Mouse (Mus musculus) adrenal gland, postnatal 25 days (tissue): ENCODE results near the gene Cdh23. TPM values are rescaled to one million over a fixed set of nuclear protein-coding genes. Genes with fewer than 3 reads are reported as not detected.

Experiments
- DNase-seq: peaks from one replicate; pipeline ENCODE4 v3.0.0; 2021; ENCODE audit warnings: mixed read lengths
- total RNA-seq: library from RNA; stranded (reverse); gene quantifications from 2 replicates; pipeline ENCODE4 v1.2.3, GENCODE M21; 2021

The Cdh23 gene
- total RNA-seq, 1 experiment from 2014 or later = 2.8 TPM

- no peak for DNase-seq
Measured at GRCm38 (mm10) chr10:60362310-60362628, 334.0 kb downstream of the Cdh23 start.

GRCm38 (mm10) chr10:60361615-60362309, 334.5 kb downstream of the Cdh23 start:
- no peak for DNase-seq

- DNase-seq = no peak
Measured at GRCm38 (mm10) chr10:60358776-60359175, 337.5 kb downstream of the Cdh23 start.

- no peak for DNase-seq
Measured at GRCm38 (mm10) chr10:60357901-60358300, 338.4 kb downstream of the Cdh23 start.

GRCm38 (mm10) chr10:60357441-60357840, 338.8 kb downstream of the Cdh23 start:
- peak; percentile 41 for DNase-seq

- DNase-seq = peak; percentile 30
Measured at GRCm38 (mm10) chr10:60354881-60355677, 341.2 kb downstream of the Cdh23 start.

- no peak for DNase-seq
Measured at GRCm38 (mm10) chr10:60354003-60354325, 342.3 kb downstream of the Cdh23 start.

- DNase-seq = no peak
Measured at GRCm38 (mm10) chr10:60353241-60354002, 342.9 kb downstream of the Cdh23 start.

GRCm38 (mm10) chr10:60351761-60352455, 344.4 kb downstream of the Cdh23 start:
- no peak for DNase-seq

GRCm38 (mm10) chr10:60351248-60351647, 345.0 kb downstream of the Cdh23 start:
- DNase-seq = no peak

GRCm38 (mm10) chr10:60350805-60351167, 345.5 kb downstream of the Cdh23 start:
- peak; percentile 96 for DNase-seq

- no peak for DNase-seq
Measured at GRCm38 (mm10) chr10:60350077-60350804, 346.0 kb downstream of the Cdh23 start.

- DNase-seq = no peak
Measured at GRCm38 (mm10) chr10:60349644-60350043, 346.6 kb downstream of the Cdh23 start.

- DNase-seq = no peak
Measured at GRCm38 (mm10) chr10:60349056-60349455, 347.2 kb downstream of the Cdh23 start.

GRCm38 (mm10) chr10:60347768-60348610, 348.3 kb downstream of the Cdh23 start:
- DNase-seq = no peak

- DNase-seq = peak; percentile 75
Measured at GRCm38 (mm10) chr10:60346701-60347405, 349.4 kb downstream of the Cdh23 start, which contains the start of gene Vsir. Gene Vsir (plus strand): TSS chr10:60346851.

- no peak for DNase-seq
Measured at GRCm38 (mm10) chr10:60346056-60346455, 350.2 kb downstream of the Cdh23 start.

GRCm38 (mm10) chr10:60344111-60344510, 352.2 kb downstream of the Cdh23 start:
- no peak for DNase-seq

GRCm38 (mm10) chr10:60341528-60341927, 354.8 kb downstream of the Cdh23 start:
- no peak for DNase-seq

GRCm38 (mm10) chr10:60335021-60335420, 361.3 kb downstream of the Cdh23 start:
- no peak for DNase-seq
